Mouse (Mus musculus) spleen, adult 10 weeks (tissue): ENCODE measurements around the gene Cd247. TPM values are rescaled to one million over a fixed set of nuclear protein-coding genes. Genes with fewer than 3 reads are reported as not detected.

ENCODE experiments used
- polyA plus RNA-seq: library from polyadenylated mRNA; stranded (reverse); fragments of 350-450 nt; fragmentation: Illumina TruSeq; extraction: RNeasy Lipid Tissue Mini Kit (QIAGEN cat#74804); gene quantifications from one replicate; pipeline ENCODE4 v1.2.3, GENCODE M21; 2015; ENCODE audit warnings: low replicate concordance; ENCODE audit not compliant: insufficient read depth

The Cd247 gene
- polyA plus RNA-seq = 59.6 TPM

GRCm38 (mm10) chr1:165788511-165788910 is at the start of gene Cd247:
Cd247 (plus strand) TSS chr1:165788681.

GRCm38 (mm10) chr1:165763635-165764372 is 24.7 kb upstream of the Cd247 start, which contains the start of gene Creg1:
Creg1 (plus strand) TSS chr1:165763746.

Other genes starting within 250 kb of the Cd247 start
- gene Mpzl1, start 154.1 kb upstream of the Cd247 start, polyA plus RNA-seq = 30.3 TPM
- 197 TPM for gene Rcsd1, start 78.9 kb upstream of the Cd247 start, polyA plus RNA-seq
- gene Creg1, start 24.9 kb upstream of the Cd247 start, polyA plus RNA-seq = 279 TPM
- gene Pou2f1, start 214.0 kb downstream of the Cd247 start, polyA plus RNA-seq = 27.2 TPM